Mouse (Mus musculus): ENCODE measurements at regions not wholly inside any gene's neighbourhood (a gene's known extent, or its start where the extent isn't known, plus 50 kb on each side); places are given as distances from the start of the nearest gene placed in this dataset.

- DNase-seq (ENCODE audit: low spot score): no peak
Measured at GRCm38 (mm10) chr13:55887099-55887736, 51.2 kb upstream of the Pitx1 start.
